Mouse (Mus musculus): ENCODE measurements around the gene Bhlhe23.

Bhlhe23 gene

DNA sequence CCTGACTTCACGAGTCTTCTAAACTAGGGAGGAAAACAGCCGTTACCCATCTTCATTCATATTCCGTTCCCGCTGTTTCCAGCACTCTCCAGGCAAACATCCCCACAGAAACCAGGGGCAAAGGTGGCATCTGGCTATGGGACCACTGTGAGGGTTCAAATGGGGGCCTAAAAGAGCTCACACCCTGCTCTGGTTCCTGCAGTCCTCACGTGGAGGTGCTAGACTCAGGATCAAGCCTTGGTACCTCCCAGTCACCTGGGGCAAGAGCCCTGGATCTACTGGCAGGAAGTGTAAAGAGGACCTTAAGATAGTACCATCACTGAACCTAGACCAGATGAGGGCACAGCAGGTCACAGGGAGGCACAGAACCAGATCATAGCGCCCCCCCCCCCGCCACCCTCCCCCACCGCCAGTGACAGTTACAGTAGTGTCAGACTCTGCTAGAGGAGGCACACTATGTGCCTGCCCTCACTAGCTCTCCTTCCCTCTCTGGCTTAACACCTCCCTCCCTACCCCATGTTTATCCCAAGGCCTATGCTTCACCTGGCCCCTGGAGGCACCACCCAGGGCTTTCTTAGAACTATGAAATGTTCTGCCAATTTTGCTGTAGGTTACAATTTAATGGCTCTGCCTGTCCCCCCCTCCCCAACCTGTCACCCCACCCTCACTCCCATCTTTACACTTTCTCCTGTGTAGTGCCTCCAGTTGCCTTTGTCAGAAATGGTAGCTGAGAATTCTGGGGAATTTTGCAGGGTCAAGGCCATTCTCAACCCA lies 50.7 kb downstream of the Bhlhe23 start:
- no peak for DNase-seq (ENCODE audit: low read depth in 2 of 2, low spot score in 2 of 2)

DNA sequence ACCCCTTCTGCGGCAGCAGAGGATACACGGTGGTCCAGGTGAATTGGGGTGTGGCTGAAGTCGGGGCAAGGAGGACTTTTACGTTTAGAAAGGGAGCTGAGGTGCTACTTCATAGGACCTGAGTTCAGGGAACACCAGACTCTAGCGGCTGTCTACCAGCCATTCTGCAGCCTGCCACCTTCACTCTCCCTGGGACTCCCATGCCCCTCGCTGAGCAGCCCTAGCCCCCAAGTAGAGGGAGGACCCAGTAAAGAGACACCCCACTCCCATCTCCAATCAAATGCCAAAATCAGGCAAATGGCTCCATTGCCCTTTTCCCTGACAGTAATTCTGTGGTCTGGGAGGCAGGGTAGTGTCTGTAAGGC lies 51.3 kb downstream of the Bhlhe23 start:
- DNase-seq (ENCODE audit: low read depth in 2 of 2, low spot score in 2 of 2) = no peak

DNA sequence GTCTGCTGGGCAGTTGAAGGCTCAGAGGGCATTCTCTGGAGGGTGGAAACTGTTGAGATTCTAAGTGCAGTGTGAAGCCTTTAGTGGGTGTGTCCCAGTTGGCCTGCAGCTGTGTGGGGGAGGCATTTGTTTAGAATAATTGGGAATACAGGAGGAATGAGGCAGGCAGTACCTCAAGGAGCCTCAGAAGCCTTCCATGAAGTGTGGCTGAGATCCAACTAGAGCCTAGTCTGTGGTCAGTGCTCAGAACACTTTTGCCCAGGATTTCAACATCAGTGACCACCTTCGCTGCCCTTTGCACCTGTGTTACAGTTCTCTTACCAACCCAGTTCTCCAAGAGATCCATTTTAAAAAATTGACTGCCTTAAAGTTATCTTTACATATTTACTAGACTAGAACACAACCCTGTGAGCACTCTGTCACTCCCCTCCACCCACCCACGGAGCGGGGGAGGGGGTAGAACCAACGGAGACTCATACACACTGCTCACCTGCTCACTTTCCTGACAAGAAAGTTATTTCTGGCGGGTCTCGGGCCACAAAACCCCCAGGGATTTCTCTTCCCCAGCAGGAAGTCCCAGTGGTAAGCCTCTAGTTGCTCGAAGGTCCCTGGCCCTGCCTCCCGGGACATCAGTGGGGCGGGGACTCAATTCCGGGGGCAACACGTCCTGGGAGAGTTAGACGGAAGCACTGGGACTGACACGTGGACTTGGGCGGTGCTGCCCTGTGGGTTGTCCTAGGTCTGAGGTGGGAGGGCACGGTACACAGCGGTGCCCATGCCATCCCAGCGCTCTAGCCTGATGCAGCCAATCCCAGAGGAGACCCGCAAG lies 51.9 kb downstream of the Bhlhe23 start, which contains the start of gene Slc17a9:
Gene Slc17a9, plus strand, starts transcription at position 679 of the 829 bp plus-strand sequence.
- DNase-seq (ENCODE audit: low read depth in 2 of 2, low spot score in 2 of 2) = peak; percentile 44 to 47
